Mouse (Mus musculus) limb, embryonic 13.5 days (tissue): ENCODE measurements around the gene Fam189a1. TPM values are rescaled to one million over a fixed set of nuclear protein-coding genes. Genes with fewer than 3 reads are reported as not detected.
A peak's percentile ranks its signal among the peaks of the same experiment; 100 is the strongest.

Experiments used
- ATAC-seq: fragments of 200-750 bp; cut with Nextera tagmentation; 2 replicates; pipeline ENCODE4 v1.8.0; 2017; ENCODE audit warnings: low read depth, moderate number of reproducible peaks, moderate TSS enrichment; ENCODE audit not compliant: low FRiP score
- H3K27ac ChIP-seq: fragments of 300-500 bp; sonication (generic); 2 replicates; pipeline ENCODE4 v1.5.1; 2015; ENCODE audit warnings: inconsistent platforms, mild to moderate bottlenecking, moderate library complexity
- H3K27me3 ChIP-seq: fragments of 300-500 bp; sonication (generic); 2 replicates; pipeline ENCODE4 v1.6.1; 2015; ENCODE audit warnings: mild to moderate bottlenecking, inconsistent platforms
- H3K36me3 ChIP-seq: fragments of 300-500 bp; sonication (generic); 2 replicates; pipeline ENCODE4 v1.6.1; 2015; ENCODE audit warnings: inconsistent platforms, mild to moderate bottlenecking, moderate library complexity
- H3K4me1 ChIP-seq: fragments of 300-500 bp; sonication (generic); 2 replicates; pipeline ENCODE4 v1.6.1; 2015; ENCODE audit warnings: inconsistent platforms
- H3K4me2 ChIP-seq: fragments of 300-500 bp; sonication (generic); replicated peaks from 2 replicates; pipeline ENCODE4 v1.6.1; 2015; ENCODE audit warnings: inconsistent platforms, mild to moderate bottlenecking, moderate library complexity
- H3K4me3 ChIP-seq: fragments of 300-500 bp; sonication (generic); 2 replicates; pipeline ENCODE4 v1.5.1; 2015; ENCODE audit warnings: moderate library complexity, mild to moderate bottlenecking, inconsistent platforms
- H3K9ac ChIP-seq: fragments of 300-500 bp; sonication (generic); 2 replicates; pipeline ENCODE4 v1.6.1; 2015; ENCODE audit warnings: mild to moderate bottlenecking, inconsistent platforms
- H3K9me3 ChIP-seq: fragments of 300-500 bp; sonication (generic); 2 replicates; pipeline ENCODE4 v1.6.1; 2016; ENCODE audit warnings: inconsistent platforms
- WGBS: fragments of 180-500 bp; shearing (Covaris S2); methylation state at CpG from one replicate; pipeline ENCODE4 v1.1.7; 2015; 5-methylcytosine and 5-hydroxymethylcytosine counted together
- polyA plus RNA-seq: library from polyadenylated mRNA; unstranded; fragments of >200 nt; fragmentation: Nextera tagmentation; extraction: Ambion mirVana; gene quantifications from 2 replicates; pipeline ENCODE4 v1.2.1, GENCODE M21; 2015

The Fam189a1 gene
- polyA plus RNA-seq, 1 experiment from 2014 or later, result 3.3 TPM

DNA sequence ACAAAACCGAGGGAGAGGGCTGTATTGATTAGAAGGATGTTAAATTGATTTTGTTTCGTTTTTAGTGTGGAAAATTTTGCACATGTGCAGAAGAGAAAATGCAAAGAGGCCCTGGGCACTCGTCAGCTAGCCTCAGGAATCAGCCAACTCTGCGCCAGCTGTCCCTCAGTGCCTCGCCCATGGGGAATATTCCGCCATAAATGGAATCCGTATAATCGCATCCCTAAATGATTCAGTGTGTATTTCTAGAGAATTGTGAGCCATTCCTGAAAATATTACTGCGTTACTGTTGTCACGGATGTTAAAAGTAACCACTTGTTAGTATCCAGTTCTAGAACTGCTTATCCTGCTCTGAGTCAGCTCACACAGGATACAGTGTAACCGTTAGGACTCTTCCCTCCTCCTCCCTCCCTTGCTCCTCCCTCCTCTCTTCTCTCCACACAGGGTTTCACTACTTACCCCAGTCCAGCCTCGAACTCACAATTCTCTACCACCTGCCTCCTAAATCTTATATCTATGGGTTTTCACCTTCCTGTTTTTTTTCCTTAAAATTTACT is 299.8 kb downstream of the Fam189a1 start:
- H3K9ac ChIP-seq, result no peak overlapping the region
- H3K27ac ChIP-seq, result no peak overlapping the region
- peak overlapping the region; percentile 24 for H3K4me3 ChIP-seq
- peaks cover 4% of the 10 kb centered on the region; the same call in 1 of the 2 replicates for H3K4me1 ChIP-seq
- WGBS, result 59% methylated on average over 12 of the region's 12 CpGs
- peak; percentile 48 for ATAC-seq
- no peaks in the 10 kb centered on the region for H3K27me3 ChIP-seq
- H3K36me3 ChIP-seq, result no peaks in the 10 kb centered on the region
- H3K9me3 ChIP-seq, result no peaks in the 10 kb centered on the region
- H3K4me2 ChIP-seq, result peak overlapping the region; percentile 50

DNA sequence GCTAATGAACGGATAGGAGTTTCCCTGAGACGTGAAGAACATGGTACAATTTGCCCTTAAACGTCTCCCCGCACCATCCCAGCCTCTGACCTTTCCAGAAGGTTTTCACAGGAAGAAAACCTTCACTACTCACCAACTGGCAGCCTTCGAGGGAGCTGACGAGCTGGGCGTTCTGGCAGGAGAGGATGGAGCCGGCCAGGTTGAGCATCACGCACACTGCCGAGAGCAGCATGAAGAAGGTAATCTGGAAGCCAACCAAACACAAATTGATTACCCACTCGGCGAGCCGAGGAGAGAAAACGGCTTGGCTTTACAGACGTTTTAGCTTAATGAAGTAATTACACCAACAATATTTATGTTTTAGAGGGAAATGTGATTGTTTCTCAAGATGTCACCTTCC is 300.4 kb downstream of the Fam189a1 start:
- 26% methylated on average over 15 of the region's 15 CpGs for WGBS
- H3K27ac ChIP-seq, result no peak overlapping the region
- no peak overlapping the region for H3K9ac ChIP-seq
- peaks cover 4% of the 10 kb centered on the region; the same call in 1 of the 2 replicates for H3K4me1 ChIP-seq
- no peaks in the 10 kb centered on the region for H3K27me3 ChIP-seq
- no peak for ATAC-seq
- peak overlapping the region; percentile 50 for H3K4me2 ChIP-seq
- H3K36me3 ChIP-seq, result no peaks in the 10 kb centered on the region
- no peaks in the 10 kb centered on the region for H3K9me3 ChIP-seq
- H3K4me3 ChIP-seq, result peak overlapping the region; percentile 24

DNA sequence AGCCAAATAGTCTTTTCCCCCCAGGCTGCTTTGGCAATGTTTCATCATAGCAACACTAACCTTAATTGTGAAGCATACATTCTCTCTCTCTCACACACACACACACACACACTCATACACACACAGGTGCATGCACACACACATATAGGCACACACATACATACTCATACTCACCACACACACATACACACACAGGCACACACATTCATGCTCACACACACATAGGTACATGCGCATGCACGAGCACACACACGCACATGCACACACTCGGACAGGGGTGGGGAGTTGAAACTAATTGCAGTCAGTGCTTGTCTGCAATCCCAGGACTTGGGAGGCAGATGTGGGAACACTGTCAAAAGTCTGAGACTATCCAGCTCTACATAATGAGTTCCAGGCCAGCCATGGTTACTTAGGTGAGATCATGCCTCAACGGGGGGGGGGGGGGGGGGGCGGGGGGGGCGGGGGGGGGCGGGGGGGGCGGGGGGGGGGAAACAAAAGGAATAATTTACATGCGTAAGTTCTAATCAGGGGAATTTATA is 300.9 kb downstream of the Fam189a1 start:
- H3K27ac ChIP-seq, result no peak overlapping the region
- H3K4me3 ChIP-seq, result no peak overlapping the region
- no peak for ATAC-seq
- peak overlapping the region; percentile 50; the same call in 1 of the 2 replicates for H3K4me2 ChIP-seq
- H3K9ac ChIP-seq, result no peak overlapping the region
- WGBS, result 66% methylated on average over 5 of the region's 10 CpGs
- H3K9me3 ChIP-seq, result no peaks in the 10 kb centered on the region
- no peaks in the 10 kb centered on the region for H3K27me3 ChIP-seq
- no peaks in the 10 kb centered on the region for H3K36me3 ChIP-seq
- peaks cover 4% of the 10 kb centered on the region; the same call in 1 of the 2 replicates for H3K4me1 ChIP-seq

DNA sequence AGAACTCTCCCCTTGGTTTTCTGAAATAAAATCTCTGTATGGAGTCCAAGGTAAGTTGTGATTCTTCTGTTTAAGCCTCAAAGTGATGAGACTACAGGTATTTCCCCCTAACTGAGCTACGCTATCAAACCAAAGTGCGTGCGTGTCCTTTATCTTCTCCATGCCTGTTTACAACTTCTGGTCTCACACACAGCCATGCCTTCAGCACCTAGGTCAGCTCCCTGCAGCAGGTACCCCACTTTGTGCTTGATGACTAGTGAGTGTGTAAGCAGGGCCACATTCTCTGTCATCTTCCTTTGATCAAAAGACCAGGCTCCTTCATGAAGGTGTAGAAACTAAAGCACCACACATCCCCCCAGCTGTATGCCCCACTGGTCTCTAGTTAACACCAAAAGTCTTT is 305.6 kb downstream of the Fam189a1 start:
- H3K36me3 ChIP-seq, result no peaks in the 10 kb centered on the region
- H3K4me2 ChIP-seq, result no peak overlapping the region
- WGBS, result 45% methylated on average over 3 of the region's 3 CpGs
- no peaks in the 10 kb centered on the region for H3K9me3 ChIP-seq
- no peak overlapping the region for H3K9ac ChIP-seq
- H3K4me3 ChIP-seq, result no peak overlapping the region
- peaks cover 4% of the 10 kb centered on the region; the same call in 1 of the 2 replicates for H3K4me1 ChIP-seq
- H3K27ac ChIP-seq, result no peak overlapping the region
- ATAC-seq, result no peak
- H3K27me3 ChIP-seq, result no peaks in the 10 kb centered on the region

DNA sequence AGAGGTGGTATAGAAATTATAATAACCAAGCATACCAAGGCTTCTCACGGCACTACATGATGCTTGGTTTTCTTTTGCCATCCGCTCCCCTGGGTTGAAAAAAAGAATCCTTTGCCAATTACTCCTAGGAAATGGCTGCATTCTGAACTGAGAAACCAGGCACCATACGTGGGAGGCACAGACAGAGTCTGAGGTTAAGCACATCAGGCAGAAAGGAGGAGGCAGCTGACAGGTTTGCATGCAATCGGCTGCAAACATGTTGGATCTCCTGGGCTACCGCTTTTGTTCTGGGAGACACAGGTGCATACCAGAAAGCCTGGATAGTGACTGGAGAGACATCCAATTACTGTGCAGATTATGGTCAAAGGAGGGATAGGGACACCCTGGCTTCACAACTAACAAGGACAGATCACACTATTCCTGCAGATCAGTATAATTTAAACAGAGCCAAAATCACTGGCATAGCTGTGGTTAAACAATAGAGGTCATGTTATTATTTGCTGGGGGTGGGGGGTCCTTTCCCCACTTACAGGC is 308.9 kb downstream of the Fam189a1 start:
- Histone ChIP-seq H3K4me3 (no peak overlapping the region), H3K4me1 (no peaks in the 10 kb centered on the region), H3K36me3 (no peaks in the 10 kb centered on the region), H3K4me2 (no peak overlapping the region), H3K9me3 (no peaks in the 10 kb centered on the region), H3K27ac (no peak overlapping the region), H3K27me3 (no peaks in the 10 kb centered on the region), H3K9ac (no peak overlapping the region)
- WGBS, result 88% methylated on average over 5 of the region's 5 CpGs
- ATAC-seq, result no peak

DNA sequence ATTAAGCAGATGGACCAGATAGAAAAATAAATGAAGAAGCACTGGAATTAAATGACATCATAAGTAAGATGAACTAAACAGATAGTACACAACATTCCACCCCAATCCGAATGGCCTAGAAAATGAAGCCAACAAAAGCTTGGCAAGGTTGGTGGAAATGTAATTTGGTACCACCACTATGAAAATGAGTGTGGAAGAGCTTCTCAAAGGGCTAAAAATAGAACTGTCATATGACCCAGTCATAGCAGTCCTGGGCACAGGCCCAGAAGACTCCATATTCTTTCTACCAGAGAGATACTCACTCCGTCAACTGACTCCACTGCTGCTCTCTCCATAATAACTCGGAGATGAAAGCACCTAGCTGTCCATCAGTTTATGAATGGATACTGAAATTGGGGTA is 310.3 kb downstream of the Fam189a1 start:
- Histone ChIP-seq H3K9ac (no peak overlapping the region), H3K4me2 (no peak overlapping the region), H3K9me3 (no peaks in the 10 kb centered on the region), H3K27ac (no peak overlapping the region), H3K27me3 (no peaks in the 10 kb centered on the region), H3K36me3 (no peaks in the 10 kb centered on the region), H3K4me1 (no peaks in the 10 kb centered on the region), H3K4me3 (no peak overlapping the region)
- 83% methylated on average over 3 of the region's 3 CpGs for WGBS
- no peak for ATAC-seq

DNA sequence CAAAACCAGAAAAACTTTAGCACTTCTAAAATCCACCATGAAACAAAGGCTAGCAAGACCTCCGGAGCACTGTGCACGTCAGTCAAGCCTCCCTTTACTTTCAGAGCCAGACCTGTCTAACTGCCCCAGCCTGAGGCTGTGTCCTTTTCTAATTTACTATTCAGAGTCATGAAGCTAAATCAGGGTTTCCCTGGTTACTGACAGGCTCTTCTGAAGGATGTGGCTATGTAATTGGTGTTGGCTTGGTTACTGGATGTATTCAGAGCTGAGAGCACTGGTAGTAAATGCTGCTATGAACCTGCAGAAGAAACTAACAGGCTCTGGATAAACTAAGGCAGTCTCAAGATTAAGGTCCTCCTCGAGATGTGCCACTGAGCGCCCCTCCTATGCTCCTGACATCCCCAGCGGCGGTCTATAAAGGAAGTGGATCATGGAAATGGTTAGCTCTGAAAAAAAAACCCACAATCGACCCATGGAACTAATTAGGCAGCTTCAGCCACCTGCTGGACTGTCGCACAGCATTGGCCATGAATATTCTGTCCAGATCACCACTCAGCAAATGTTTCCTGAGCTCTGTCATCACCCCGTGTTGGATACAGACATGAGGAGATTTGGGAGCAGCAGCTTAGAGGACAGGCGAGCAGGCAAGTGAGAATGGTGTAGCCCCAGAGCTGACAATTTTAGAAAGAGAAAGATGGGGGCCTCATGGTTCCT is 315.3 kb downstream of the Fam189a1 start:
- Histone ChIP-seq H3K27me3 (no peaks in the 10 kb centered on the region), H3K4me3 (no peak overlapping the region), H3K9me3 (no peaks in the 10 kb centered on the region), H3K4me2 (no peak overlapping the region), H3K9ac (no peak overlapping the region), H3K4me1 (peaks cover 11% of the 10 kb centered on the region), H3K27ac (no peak overlapping the region), H3K36me3 (no peaks in the 10 kb centered on the region)
- 38% methylated on average over 10 of the region's 10 CpGs for WGBS
- ATAC-seq, result no peak

DNA sequence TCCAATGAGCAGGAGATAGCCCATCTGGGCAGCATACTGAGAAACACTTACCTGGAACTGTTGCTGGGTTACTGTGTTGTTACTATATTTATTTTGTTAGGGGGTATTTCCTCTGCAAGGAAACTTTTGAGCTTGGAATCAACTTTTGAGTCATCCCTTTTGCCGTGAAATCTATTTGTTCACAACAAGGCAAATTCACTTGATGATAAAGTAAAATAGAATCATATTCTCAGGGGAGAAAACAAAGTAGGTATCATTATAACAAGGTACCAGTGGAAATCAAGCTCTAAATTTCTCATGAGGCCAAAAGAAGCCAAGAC is 315.8 kb downstream of the Fam189a1 start:
- Histone ChIP-seq H3K9me3 (no peaks in the 10 kb centered on the region), H3K27me3 (no peaks in the 10 kb centered on the region), H3K4me1 (peaks cover 11% of the 10 kb centered on the region), H3K4me3 (no peak overlapping the region; the same call in 1 of the 2 replicates), H3K9ac (no peak overlapping the region), H3K27ac (no peak overlapping the region), H3K4me2 (peak overlapping the region; percentile 58), H3K36me3 (no peaks in the 10 kb centered on the region)
- 80% methylated on average over 1 of the region's 1 CpGs for WGBS
- 0 out of 2 replicates have a peak, but pooled peaks have one; percentile 9 for ATAC-seq

DNA sequence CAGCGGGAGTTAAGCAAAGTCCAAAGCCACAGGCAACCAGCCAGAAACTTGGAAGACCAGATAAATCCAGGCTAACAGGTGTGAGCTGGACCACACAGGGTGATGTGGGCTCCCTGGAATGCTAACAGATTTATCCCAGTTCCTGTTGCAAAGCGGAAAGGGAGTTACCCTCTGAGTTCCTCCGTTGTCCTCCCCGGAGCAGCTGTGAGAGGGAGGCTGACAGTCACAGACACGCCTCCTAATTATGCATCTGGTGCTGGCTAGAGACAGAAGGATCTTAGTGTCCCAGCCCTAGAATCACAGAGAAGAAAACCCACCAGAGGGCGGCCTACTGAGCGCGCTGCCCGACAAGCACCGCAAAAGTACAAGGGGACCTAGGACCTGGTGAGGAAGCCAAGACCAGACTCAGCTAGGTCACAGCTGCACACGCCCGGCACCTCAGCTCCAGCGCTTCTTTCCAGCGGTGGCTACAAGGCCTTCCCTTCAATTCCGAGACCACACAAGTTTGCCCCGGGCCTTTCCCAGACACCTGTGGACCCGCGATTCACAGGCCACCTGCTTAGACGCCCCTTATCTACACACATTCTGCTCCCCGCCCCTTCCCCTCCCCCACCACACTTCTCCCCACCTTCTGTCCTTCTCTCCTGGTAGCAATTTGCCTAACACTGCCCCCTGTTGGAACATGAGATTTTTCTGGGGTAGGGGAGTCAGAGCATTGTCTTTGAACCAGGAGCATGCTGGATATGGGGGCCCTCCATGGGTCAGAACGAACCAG is 316.4 kb downstream of the Fam189a1 start:
- H3K9me3 ChIP-seq, result no peaks in the 10 kb centered on the region
- H3K27me3 ChIP-seq, result no peaks in the 10 kb centered on the region
- H3K36me3 ChIP-seq, result no peaks in the 10 kb centered on the region
- ATAC-seq, result peak; percentile 87
- peak overlapping the region; percentile 22; the same call in 1 of the 2 replicates for H3K4me3 ChIP-seq
- no peak overlapping the region for H3K9ac ChIP-seq
- peak overlapping the region; percentile 58 for H3K4me2 ChIP-seq
- no peak overlapping the region for H3K27ac ChIP-seq
- peaks cover 11% of the 10 kb centered on the region for H3K4me1 ChIP-seq
- WGBS, result 1% methylated on average over 21 of the region's 21 CpGs

DNA sequence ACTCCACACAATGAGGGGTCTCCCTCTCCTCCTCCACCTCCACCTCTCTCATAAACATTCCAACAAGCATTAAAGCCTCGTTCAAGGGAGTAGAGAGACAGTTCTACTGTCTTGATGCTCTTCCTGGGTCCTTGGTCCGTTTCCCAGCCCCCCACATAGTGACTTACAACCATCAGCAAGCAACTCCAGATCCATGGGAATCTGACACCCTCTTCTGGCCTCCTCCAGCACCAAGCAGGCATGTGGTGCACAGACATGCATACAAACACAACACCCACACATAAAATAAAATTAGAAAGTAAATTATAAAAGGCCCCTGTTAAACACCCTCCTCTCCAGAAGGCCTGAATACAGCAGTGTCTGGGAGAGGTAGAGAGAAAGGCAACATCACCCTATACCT is 317.1 kb downstream of the Fam189a1 start:
- Histone ChIP-seq H3K4me2 (peak overlapping the region; percentile 58; the same call in 1 of the 2 replicates), H3K4me1 (peaks cover 11% of the 10 kb centered on the region), H3K27ac (no peak overlapping the region), H3K36me3 (no peaks in the 10 kb centered on the region), H3K9me3 (no peaks in the 10 kb centered on the region), H3K9ac (no peak overlapping the region), H3K27me3 (no peaks in the 10 kb centered on the region), H3K4me3 (no peak overlapping the region)
- peak; percentile 16; the same call in 1 of the 2 replicates for ATAC-seq
- 46% methylated on average over 2 of the region's 2 CpGs for WGBS

DNA sequence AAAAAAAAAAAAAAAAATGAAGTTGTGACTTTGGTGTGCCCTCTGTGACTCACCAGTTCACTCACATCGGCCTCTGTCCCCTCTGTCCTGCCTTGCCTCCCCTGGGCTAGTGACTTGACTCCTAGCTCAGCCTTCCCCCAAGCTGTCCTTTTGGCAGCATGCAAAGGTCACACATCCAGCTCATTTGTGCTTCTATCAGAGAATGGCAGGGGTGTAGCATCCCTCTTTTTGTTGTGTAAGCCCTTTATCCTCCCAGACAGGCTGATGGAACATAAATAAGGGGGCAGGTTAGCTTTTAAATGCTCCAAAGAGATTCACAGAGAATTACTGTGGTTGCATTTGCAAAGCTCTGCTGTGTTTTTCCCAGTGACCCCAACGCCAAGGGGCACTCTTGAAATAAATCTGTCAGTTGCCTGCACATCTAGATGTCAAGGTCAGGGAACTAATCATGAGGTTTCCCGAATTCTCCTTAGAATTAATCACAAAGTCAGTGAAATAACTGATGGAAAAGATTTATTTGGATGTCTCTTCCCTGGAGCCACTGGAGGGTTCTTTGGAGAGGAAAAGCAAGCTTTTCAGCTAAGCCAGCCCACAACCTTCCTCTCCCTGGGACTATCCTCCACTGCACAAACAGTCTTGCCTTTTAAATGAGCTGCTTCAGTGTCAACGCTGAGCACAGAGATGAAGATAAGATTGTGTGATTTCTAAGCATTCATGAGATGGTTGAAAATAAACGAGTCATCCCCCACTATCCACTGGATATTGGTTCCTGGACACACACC is 326.0 kb downstream of the Fam189a1 start:
- H3K9me3 ChIP-seq, result no peaks in the 10 kb centered on the region
- H3K4me3 ChIP-seq, result no peak overlapping the region
- no peaks in the 10 kb centered on the region for H3K4me1 ChIP-seq
- no peaks in the 10 kb centered on the region for H3K36me3 ChIP-seq
- H3K4me2 ChIP-seq, result no peak overlapping the region
- no peak overlapping the region for H3K27ac ChIP-seq
- no peaks in the 10 kb centered on the region for H3K27me3 ChIP-seq
- ATAC-seq, result no peak
- H3K9ac ChIP-seq, result no peak overlapping the region
- 40% methylated on average over 5 of the region's 5 CpGs for WGBS
